Mouse (Mus musculus) neural tube, embryonic 11.5 days (tissue): ENCODE results near the gene Psma3. TPM values are rescaled to one million over a fixed set of nuclear protein-coding genes. Genes with fewer than 3 reads are reported as not detected.

Source experiments
- ATAC-seq: fragments of 200-750 bp; cut with Nextera tagmentation; 2 replicates; pipeline ENCODE4 v1.8.0; 2017; ENCODE audit warnings: moderate number of reproducible peaks, mild to moderate bottlenecking, moderate TSS enrichment, moderate library complexity; ENCODE audit not compliant: insufficient read depth, low FRiP score, low TSS enrichment
- DNase-seq: peaks from one replicate; pipeline ENCODE4 v3.0.0-alpha.2; 2015; ENCODE audit warnings: low spot score
- H3K27ac ChIP-seq: fragments of 300-500 bp; sonication (generic); 2 replicates; pipeline ENCODE4 v1.5.1; 2014; ENCODE audit warnings: low read depth, mild to moderate bottlenecking, low read length
- H3K27me3 ChIP-seq: fragments of 300-500 bp; sonication (generic); 2 replicates; pipeline ENCODE4 v1.6.1; 2014; ENCODE audit warnings: mild to moderate bottlenecking, low read length, mixed read lengths; ENCODE audit not compliant: control insufficient read depth, insufficient read depth
- H3K36me3 ChIP-seq: fragments of 300-500 bp; sonication (generic); 2 replicates; pipeline ENCODE4 v1.6.1; 2014; ENCODE audit warnings: mild to moderate bottlenecking, low read length, moderate library complexity, mixed read lengths; ENCODE audit not compliant: control insufficient read depth, insufficient read depth
- H3K4me1 ChIP-seq: fragments of 300-500 bp; sonication (generic); 2 replicates; pipeline ENCODE4 v1.6.1; 2014; ENCODE audit warnings: low read length, mixed read lengths; ENCODE audit not compliant: control insufficient read depth, insufficient read depth
- H3K4me2 ChIP-seq: fragments of 300-500 bp; sonication (generic); 2 replicates; pipeline ENCODE4 v1.6.1; 2014; ENCODE audit warnings: low read depth, mild to moderate bottlenecking, moderate library complexity
- H3K4me3 ChIP-seq: fragments of 300-500 bp; sonication (generic); 2 replicates; pipeline ENCODE4 v1.5.1; 2014; ENCODE audit warnings: low read depth, low read length
- H3K9ac ChIP-seq: fragments of 300-500 bp; sonication (generic); 2 replicates; pipeline ENCODE4 v1.6.1; 2014; ENCODE audit warnings: mild to moderate bottlenecking, low read length
- H3K9me3 ChIP-seq: fragments of 300-500 bp; sonication (generic); 2 replicates; pipeline ENCODE4 v1.6.1; 2016; ENCODE audit warnings: low read length; ENCODE audit not compliant: control insufficient read depth
- WGBS: fragments of 180-500 bp; shearing (Covaris S2); extraction: QIAGEN DNeasy Blood & Tissue Kit; methylation state at CpG from one replicate; pipeline ENCODE4 v1.1.7; 2014; 5-methylcytosine and 5-hydroxymethylcytosine counted together
- polyA plus RNA-seq: library from polyadenylated mRNA; unstranded; fragments of >200 nt; fragmentation: Nextera tagmentation; extraction: Ambion mirVana; gene quantifications from 2 replicates; pipeline ENCODE4 v1.2.1, GENCODE M21; 2014

Psma3 gene
- polyA plus RNA-seq = 640 and 649 TPM in 2 replicates

- Histone ChIP-seq H3K9me3 (no peaks in the 10 kb centered on the region), H3K4me1 (peaks cover 3% of the 10 kb centered on the region; the same call in 1 of the 2 replicates), H3K9ac (peak within 1 kb of the TSS; percentile 92), H3K4me3 (peak within 1 kb of the TSS; percentile 87), H3K4me2 (peak within 1 kb of the TSS; percentile 75), H3K27ac (peak within 1 kb of the TSS; percentile 91), H3K27me3 (no peaks in the 10 kb centered on the region), H3K36me3 (no peaks in the 10 kb centered on the region)
- ATAC-seq (peak; percentile 99), DNase-seq (peak; percentile 95)
- under 1% methylated on average over 71 of the region's 71 CpGs for WGBS
Observed at GRCm38 (mm10) chr12:70974441-70975266, at the start of gene Psma3. Psma3 (plus strand) TSS chr12:70974621.

- no peak for ATAC-seq
- no peak overlapping the region for H3K4me2 ChIP-seq
- H3K9ac ChIP-seq = no peak overlapping the region
- no peak overlapping the region for H3K27ac ChIP-seq
- H3K4me3 ChIP-seq = no peak overlapping the region
- 87% methylated on average over 4 of the region's 4 CpGs for WGBS
- no peaks in the 10 kb centered on the region for H3K27me3 ChIP-seq
- H3K9me3 ChIP-seq = no peaks in the 10 kb centered on the region
- no peaks in the 10 kb centered on the region for H3K36me3 ChIP-seq
- DNase-seq = no peak
- H3K4me1 ChIP-seq = no peaks in the 10 kb centered on the region
Observed at GRCm38 (mm10) chr12:70929781-70930180, 44.6 kb upstream of the Psma3 start.

GRCm38 (mm10) chr12:70937150-70937549 is 37.3 kb upstream of the Psma3 start:
- Histone ChIP-seq H3K9me3 (no peaks in the 10 kb centered on the region), H3K4me3 (peak overlapping the region; percentile 86), H3K27ac (peak overlapping the region; percentile 68), H3K9ac (peak overlapping the region; percentile 73), H3K27me3 (no peaks in the 10 kb centered on the region), H3K4me1 (no peaks in the 10 kb centered on the region; the same call in 1 of the 2 replicates), H3K4me2 (peak overlapping the region; percentile 75), H3K36me3 (no peaks in the 10 kb centered on the region)
- 29% methylated on average over 8 of the region's 12 CpGs for WGBS
- peak; percentile 23 for DNase-seq
- ATAC-seq = peak; percentile 27

DNA sequence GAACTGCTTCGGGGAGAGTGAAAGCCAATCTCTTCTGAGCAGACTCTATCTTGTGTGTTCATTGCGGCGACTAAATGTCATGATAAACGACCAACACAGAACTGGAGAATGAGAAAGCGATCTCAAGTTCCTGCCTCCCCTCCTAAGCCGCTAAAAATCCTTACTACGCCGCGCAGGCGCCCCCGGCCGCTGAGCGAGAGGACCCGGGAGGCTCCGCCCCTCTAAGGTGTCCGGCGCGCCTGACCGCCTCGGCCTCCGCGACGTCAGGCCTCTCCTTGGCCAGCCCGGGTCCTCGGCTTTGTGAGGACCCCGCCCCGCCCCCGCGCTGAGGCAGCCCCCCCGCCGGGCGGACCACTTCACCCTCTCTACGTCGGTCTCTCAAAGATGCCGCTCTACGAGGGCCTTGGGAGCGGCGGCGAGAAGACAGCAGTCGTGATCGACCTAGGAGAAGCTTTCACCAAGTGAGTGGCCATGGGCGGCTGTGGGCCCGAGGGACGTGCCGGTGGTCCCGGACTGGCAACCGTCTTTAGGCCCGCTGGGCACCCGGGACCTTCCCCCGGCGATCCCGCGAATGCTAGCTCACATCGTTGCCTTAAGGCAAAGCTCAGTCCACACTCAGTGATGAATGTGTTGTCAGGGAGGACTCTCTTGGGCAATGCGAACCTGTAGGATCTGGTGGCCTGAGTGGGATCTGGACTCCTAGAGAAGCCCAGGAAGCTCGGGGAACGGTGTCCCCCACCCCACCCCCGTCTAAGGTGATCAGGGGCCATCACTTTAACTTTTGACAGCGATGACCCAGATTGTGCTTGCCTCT is 36.6 kb upstream of the Psma3 start, which contains the start of gene Actr10:
Actr10 (plus strand) TSS at position 287 of the 814 bp plus-strand sequence.
- peak within 1 kb of the TSS; percentile 86 for H3K4me3 ChIP-seq
- no peaks in the 10 kb centered on the region for H3K9me3 ChIP-seq
- H3K4me2 ChIP-seq = peak within 1 kb of the TSS; percentile 75
- H3K4me1 ChIP-seq = no peaks in the 10 kb centered on the region; the same call in 1 of the 2 replicates
- H3K27me3 ChIP-seq = no peaks in the 10 kb centered on the region
- ATAC-seq (peak; percentile 97), DNase-seq (peak; percentile 96)
- H3K9ac ChIP-seq = peak within 1 kb of the TSS; percentile 73
- H3K36me3 ChIP-seq = no peaks in the 10 kb centered on the region
- under 1% methylated on average over 59 of the region's 59 CpGs for WGBS
- H3K27ac ChIP-seq = peak within 1 kb of the TSS; percentile 72

DNA sequence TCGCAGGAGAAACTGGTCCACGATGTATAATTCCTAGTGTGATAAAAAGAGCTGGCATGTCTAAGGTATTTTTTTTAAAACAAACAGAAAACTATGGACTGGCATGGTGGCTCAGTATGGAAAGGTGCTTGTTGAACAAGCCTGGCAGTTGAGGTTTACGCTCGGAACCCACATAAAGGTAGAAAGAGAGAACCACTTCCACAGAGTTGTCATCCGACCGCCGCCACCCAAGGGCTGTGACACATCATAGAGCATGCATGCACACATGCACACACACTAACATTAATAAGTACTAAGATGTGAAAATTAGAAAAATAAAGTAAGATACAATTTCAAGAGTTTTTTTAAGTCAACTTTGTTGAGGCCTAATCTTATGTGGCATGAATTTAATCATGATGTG is 33.6 kb upstream of the Psma3 start:
- Histone ChIP-seq H3K4me3 (no peak overlapping the region), H3K36me3 (no peaks in the 10 kb centered on the region; the same call in none of the 2 replicates), H3K9me3 (no peaks in the 10 kb centered on the region), H3K9ac (no peak overlapping the region), H3K4me2 (no peak overlapping the region), H3K27me3 (no peaks in the 10 kb centered on the region), H3K27ac (no peak overlapping the region), H3K4me1 (no peaks in the 10 kb centered on the region; the same call in 1 of the 2 replicates)
- WGBS = 97% methylated on average over 7 of the region's 7 CpGs
- DNase-seq (no peak), ATAC-seq (no peak)

- Histone ChIP-seq H3K4me1 (no peaks in the 10 kb centered on the region), H3K9me3 (no peaks in the 10 kb centered on the region), H3K4me3 (no peak overlapping the region), H3K27me3 (no peaks in the 10 kb centered on the region), H3K27ac (no peak overlapping the region), H3K36me3 (no peaks in the 10 kb centered on the region; the same call in none of the 2 replicates), H3K9ac (no peak overlapping the region), H3K4me2 (no peak overlapping the region)
- DNase-seq (no peak), ATAC-seq (no peak)
- 97% methylated on average over 5 of the region's 5 CpGs for WGBS
Observed at GRCm38 (mm10) chr12:70944181-70944580, 30.2 kb upstream of the Psma3 start.

- 95% methylated on average over 10 of the region's 10 CpGs for WGBS
- H3K4me1 ChIP-seq = no peaks in the 10 kb centered on the region
- no peaks in the 10 kb centered on the region; the same call in none of the 2 replicates for H3K36me3 ChIP-seq
- no peak for ATAC-seq
- H3K9ac ChIP-seq = no peak overlapping the region
- H3K9me3 ChIP-seq = no peaks in the 10 kb centered on the region
- H3K4me3 ChIP-seq = no peak overlapping the region
- no peak for DNase-seq
- H3K27ac ChIP-seq = no peak overlapping the region
- H3K27me3 ChIP-seq = no peaks in the 10 kb centered on the region
- no peak overlapping the region for H3K4me2 ChIP-seq
Observed at GRCm38 (mm10) chr12:70946585-70947256, 27.7 kb upstream of the Psma3 start.

DNA sequence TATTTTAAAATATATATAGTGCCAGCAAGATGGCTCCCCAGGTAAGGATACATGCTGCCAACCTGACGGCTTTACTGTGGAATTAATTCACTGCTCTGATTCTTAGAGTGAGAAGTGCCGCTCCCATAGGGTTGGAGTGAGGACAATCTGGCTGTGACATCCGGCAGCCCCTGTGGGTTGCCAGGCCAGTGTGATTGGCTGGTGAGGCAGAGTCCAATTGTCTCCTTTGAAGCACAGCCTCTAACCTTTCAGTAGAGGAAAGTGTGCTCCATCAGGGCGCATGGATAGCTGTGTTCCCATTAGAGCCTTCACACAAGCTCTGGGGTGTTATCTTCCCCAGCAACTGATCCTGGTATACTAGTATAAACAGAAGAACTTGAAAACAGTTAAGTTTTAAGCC is 15.8 kb upstream of the Psma3 start:
- Histone ChIP-seq H3K4me3 (no peak overlapping the region), H3K9ac (no peak overlapping the region), H3K36me3 (peaks cover 20% of the 10 kb centered on the region), H3K4me2 (no peak overlapping the region), H3K27me3 (no peaks in the 10 kb centered on the region), H3K27ac (no peak overlapping the region), H3K9me3 (no peaks in the 10 kb centered on the region), H3K4me1 (no peaks in the 10 kb centered on the region)
- 86% methylated on average over 4 of the region's 4 CpGs for WGBS
- ATAC-seq = no peak
- DNase-seq = no peak
